Comparison of ENCODE assay signal across 7 mouse cellular contexts in genomic region chr17:26095121-26095740, GRCm38 (mm10). TPM values are rescaled to one million over a fixed set of nuclear protein-coding genes. Genes with fewer than 3 reads are reported as not detected.
DNase-seq lines count a peak whose midpoint lies in the region.

Gene Nme4, minus strand, starts transcription at chr17:26095602.

- no peaks in the 10 kb centered on the region for H3K27me3 ChIP-seq in forebrain, embryonic 10.5 days (ENCODE audit: poor library complexity, severe bottlenecking)
- H3K27me3 ChIP-seq in hindbrain, embryonic 10.5 days (ENCODE audit: insufficient read depth, poor library complexity, severe bottlenecking), result no peaks in the 10 kb centered on the region

- H3K4me3 ChIP-seq in forebrain, embryonic 10.5 days, result peak within 1 kb of the TSS; percentile 84
- peak within 1 kb of the TSS; percentile 82 for H3K4me3 ChIP-seq in hindbrain, embryonic 10.5 days

- no peaks in the 10 kb centered on the region for H3K9me3 ChIP-seq in forebrain, embryonic 10.5 days
- H3K9me3 ChIP-seq in hindbrain, embryonic 10.5 days, result 0 out of 2 replicates have a peak, but pooled peaks cover 4% of the 10 kb centered on the region

- H3K4me1 ChIP-seq in forebrain, embryonic 10.5 days, result peaks cover 28% of the 10 kb centered on the region
- H3K4me1 ChIP-seq in hindbrain, embryonic 10.5 days (replicated peaks), result peaks cover 18% of the 10 kb centered on the region

- peak within 1 kb of the TSS; percentile 98 for H3K27ac ChIP-seq in forebrain, embryonic 10.5 days
- H3K27ac ChIP-seq in hindbrain, embryonic 10.5 days, result peak within 1 kb of the TSS; percentile 97

- H3K36me3 ChIP-seq in forebrain, embryonic 10.5 days (replicated peaks), result peaks cover 29% of the 10 kb centered on the region
- H3K36me3 ChIP-seq in hindbrain, embryonic 10.5 days, result peaks cover 27% of the 10 kb centered on the region

- 4% methylated on average over 47 of the region's 47 CpGs for WGBS in forebrain, embryonic 10.5 days
- WGBS in hindbrain, embryonic 10.5 days, result 5% methylated on average over 47 of the region's 47 CpGs

- peak; percentile 75 for DNase-seq in NIH3T3 (ENCODE audit: low read depth)
- peak; percentile 50 for DNase-seq in c-Kit-positive CD71-negative TER-119-negative erythroid progenitor cells, embryonic 14.5 days (ENCODE audit: low read depth)
- DNase-seq in forebrain, embryonic 10.5 days (ENCODE audit: extremely low spot score, low spot score), result peak; percentile 76
- peak; percentile 80 for DNase-seq in hindbrain, embryonic 10.5 days (ENCODE audit: low spot score)
- DNase-seq in layer of hippocampus, postnatal 10 days (ENCODE audit: low spot score in 2 of 2), result peak; percentile 55 to 70
- peak; percentile 34 for DNase-seq in lung, postnatal 36 days
- peak; percentile 76 for DNase-seq in right cerebral cortex, adult 18-20 months

RNA-seq across cellular contexts. Expression of gene Nme4, which starts in this region (rescaled TPM):
- polyA plus RNA-seq in forebrain, embryonic 10.5 days (2016; fragmentation: Nextera tagmentation; extraction: Ambion mirVana), result 126 and 138 TPM in 2 replicates
- 95.9 and 109 TPM in 2 replicates for polyA plus RNA-seq in hindbrain, embryonic 10.5 days (2016; fragmentation: Nextera tagmentation; extraction: Ambion mirVana)
- 1 to 10 TPM; 4.6 to 5.7 TPM for total RNA-seq in layer of hippocampus, postnatal 10 days (2021)

Comparison
In these comparisons a context has a peak if more than half of its experiments do, and no peak if none do; other contexts are left out.
1. Peak in every context shown above with its lines: DNase-seq, H3K4me3 ChIP-seq and H3K27ac ChIP-seq.